Mouse (Mus musculus) inflammation-experienced regulatory T-cells, adult 6 months (primary cell): Measurements from ENCODE around the gene Olfr361. TPM values are rescaled to one million over a fixed set of nuclear protein-coding genes. Genes with fewer than 3 reads are reported as not detected.
"Not testable (repeated sequence)": the region's sequence is repeated elsewhere in the genome, so short reads cannot be mapped to it uniquely, and the experiment has no call there.

ENCODE experiments used
- ATAC-seq: one replicate; pipeline ENCODE4 v1.8.0; 2017
- polyA plus RNA-seq, 3 experiments: library from polyadenylated mRNA; unstranded; fragments of 100-300 nt; shearing (Covaris generic); gene quantifications; one replicate each; pipeline ENCODE4 v1.2.1; 2017

Olfr361 gene
- polyA plus RNA-seq = not detected

- ATAC-seq = not testable (repeated sequence)
Measured at GRCm38 (mm10) chr2:37089190-37089589, at the start of gene Olfr361. Gene Olfr361, minus strand, starts transcription at chr2:37089290.

- ATAC-seq = no peak
Measured at GRCm38 (mm10) chr2:37117810-37118209, 28.7 kb upstream of the Olfr361 start, which contains the start of gene Olfr362. Gene Olfr362, minus strand, starts transcription at chr2:37117910.

GRCm38 (mm10) chr2:37065446-37065845 is 23.6 kb downstream of the Olfr361 start, which contains the start of gene Olfr360:
Gene Olfr360, plus strand, starts transcription at chr2:37065746.
- ATAC-seq = no peak

Other genes starting within 250 kb of the Olfr361 start
- gene Olfr350, start 243.0 kb downstream of the Olfr361 start, polyA plus RNA-seq = not detected
- not detected for gene Olfr351, start 226.6 kb downstream of the Olfr361 start, polyA plus RNA-seq
- not detected for gene Olfr352, start 220.8 kb downstream of the Olfr361 start, polyA plus RNA-seq
- not detected for gene Olfr353, start 196.4 kb downstream of the Olfr361 start, polyA plus RNA-seq
- under 1 TPM; 0.04 to 0.24 (median 0.04) TPM for gene Olfr354, start 183.6 kb downstream of the Olfr361 start, polyA plus RNA-seq
- gene Olfr355, start 160.4 kb downstream of the Olfr361 start, polyA plus RNA-seq = not detected
- not detected for gene Olfr356, start 152.2 kb downstream of the Olfr361 start, polyA plus RNA-seq
- not detected for gene Olfr357, start 95.5 kb downstream of the Olfr361 start, polyA plus RNA-seq
- not detected for gene Olfr358, start 80.0 kb downstream of the Olfr361 start, polyA plus RNA-seq
- gene Olfr360, start 23.5 kb downstream of the Olfr361 start, polyA plus RNA-seq = not detected
- not detected for gene Olfr362, start 28.6 kb upstream of the Olfr361 start, polyA plus RNA-seq
- not detected for gene Olfr364-ps1, start 50.0 kb upstream of the Olfr361 start, polyA plus RNA-seq
- not detected for gene Olfr365, start 98.9 kb upstream of the Olfr361 start, polyA plus RNA-seq
- under 1 TPM in 2 of 3 experiments, not detected in 1; 0.06 to 0.07 TPM for gene Olfr366, start 122.3 kb upstream of the Olfr361 start, polyA plus RNA-seq
- not detected for gene Olfr368, start 237.2 kb upstream of the Olfr361 start, polyA plus RNA-seq